In the genomic region with DNA sequence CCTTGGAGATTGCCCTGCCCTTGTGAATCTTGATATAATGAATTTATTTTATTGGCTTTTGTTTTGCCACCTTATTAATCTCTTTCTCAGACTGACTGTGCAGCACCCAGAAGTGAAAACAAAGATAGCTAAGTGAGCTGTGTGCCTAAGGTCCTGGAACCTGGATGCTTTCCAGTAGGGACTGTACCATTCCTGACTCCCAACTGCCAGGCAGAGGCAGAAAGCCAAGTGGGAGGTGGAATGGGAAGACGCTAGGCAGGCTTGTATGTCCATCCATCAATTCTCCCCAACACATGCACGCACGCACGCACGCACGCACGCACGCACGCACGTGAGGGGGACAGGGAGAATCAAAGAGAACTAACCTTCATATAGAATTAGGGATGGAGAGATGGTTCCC, we compare ENCODE assay signal across 23 mouse cellular contexts. TPM values are rescaled to one million over a fixed set of nuclear protein-coding genes. Genes with fewer than 3 reads are reported as not detected.
DNase-seq lines count a peak whose midpoint lies in the region; ATAC-seq lines count a peak whose summit lies in the region.
"Had no signal": no experiment of that assay in that cellular context is flagged by ENCODE, and none has a peak within 500 bp of the region (broad histone marks: within the 10 kb centered on the region; RNA-seq: fewer than 3 reads in every experiment).

No protein-coding gene starts in this region.

- no peak overlapping the region for H3K4me3 ChIP-seq in liver, embryonic 16.5 days (ENCODE audit: low read depth, low read length)
- H3K4me3 ChIP-seq in liver, embryonic 12.5 days, result no peak overlapping the region
- H3K4me3 ChIP-seq: embryonic facial prominence, embryonic 15.5 days; erythroblast, embryonic 14.5 days; forebrain, embryonic 10.5 days; gastrocnemius, adult 2 months; heart, embryonic 15.5 days; hindbrain, embryonic 15.5 days had no signal

- H3K4me2 ChIP-seq in liver, embryonic 16.5 days (ENCODE audit: low read depth, low read length), result no peak overlapping the region
- no peak overlapping the region for H3K4me2 ChIP-seq in liver, embryonic 12.5 days
- H3K4me2 ChIP-seq: embryonic facial prominence, embryonic 15.5 days; heart, embryonic 11.5 days; heart, embryonic 15.5 days; hindbrain, embryonic 15.5 days had no signal

- no peak overlapping the region for H3K27ac ChIP-seq in liver, embryonic 16.5 days (ENCODE audit: low read length)
- no peak overlapping the region for H3K27ac ChIP-seq in liver, embryonic 12.5 days
- H3K27ac ChIP-seq: embryonic facial prominence, embryonic 15.5 days; forebrain, embryonic 10.5 days; gastrocnemius, adult 2 months; heart, embryonic 15.5 days; hindbrain, embryonic 15.5 days had no signal

- 75% methylated on average over 10 of the region's 10 CpGs for WGBS in liver, embryonic 16.5 days (ENCODE audit: insufficient replicate concordance)
- WGBS in liver, embryonic 12.5 days (ENCODE audit: insufficient replicate concordance), result 82% methylated on average over 10 of the region's 10 CpGs

- no peaks in the 10 kb centered on the region for H3K9me3 ChIP-seq in liver, embryonic 16.5 days (replicated peaks; ENCODE audit: control insufficient read depth, low read length)
- H3K9me3 ChIP-seq in liver, embryonic 12.5 days (replicated peaks), result no peaks in the 10 kb centered on the region
- H3K9me3 ChIP-seq: embryonic facial prominence, embryonic 15.5 days; forebrain, embryonic 10.5 days; heart, embryonic 15.5 days; hindbrain, embryonic 15.5 days had no signal

- peak; percentile 43; the same call in 1 of the 2 replicates for ATAC-seq in liver, embryonic 16.5 days (ENCODE audit: low read depth)
- ATAC-seq in liver, embryonic 12.5 days, result no peak
- ATAC-seq: forebrain, embryonic 14.5 days; inflammation-experienced regulatory T-cells, adult 6 months had no signal

- H3K4me1 ChIP-seq in liver, embryonic 16.5 days (ENCODE audit: control insufficient read depth, low read depth, low read length), result peaks cover 9% of the 10 kb centered on the region
- H3K4me1 ChIP-seq in liver, embryonic 12.5 days, result no peaks in the 10 kb centered on the region
- H3K4me1 ChIP-seq: embryonic facial prominence, embryonic 15.5 days; forebrain, embryonic 10.5 days; heart, embryonic 15.5 days; hindbrain, embryonic 15.5 days had no signal

- no peaks in the 10 kb centered on the region for H3K27me3 ChIP-seq in liver, embryonic 16.5 days (ENCODE audit: control insufficient read depth, insufficient read depth, low read depth, low read length)
- H3K27me3 ChIP-seq in liver, embryonic 12.5 days (replicated peaks), result no peaks in the 10 kb centered on the region
- H3K27me3 ChIP-seq: embryonic facial prominence, embryonic 15.5 days; heart, embryonic 15.5 days; hindbrain, embryonic 15.5 days had no signal

- peak; percentile 26 for DNase-seq in adrenal gland, postnatal 10 days
- no peak for DNase-seq in adrenal gland, postnatal 14 days
- peak; percentile 25 for DNase-seq in heart, postnatal 4 days
- no peak for DNase-seq in heart, adult 11 months
- DNase-seq: cerebellum, adult 11 months; cerebellum, adult 8-10 months; embryo, embryonic 11 days; gastrocnemius, adult 2 months; gastrocnemius, postnatal 25 days; heart, postnatal 14 days had no signal

- H3K9ac ChIP-seq in liver, embryonic 16.5 days (ENCODE audit: low read depth, low read length), result no peak overlapping the region
- H3K9ac ChIP-seq in liver, embryonic 12.5 days, result no peak overlapping the region
- H3K9ac ChIP-seq: embryonic facial prominence, embryonic 15.5 days; heart, embryonic 15.5 days; hindbrain, embryonic 15.5 days had no signal

- H3K36me3 ChIP-seq in liver, embryonic 16.5 days (ENCODE audit: control insufficient read depth, insufficient read depth), result no peaks in the 10 kb centered on the region
- H3K36me3 ChIP-seq in liver, embryonic 12.5 days, result no peaks in the 10 kb centered on the region
- H3K36me3 ChIP-seq: embryonic facial prominence, embryonic 15.5 days; forebrain, embryonic 10.5 days; heart, embryonic 15.5 days; hindbrain, embryonic 15.5 days had no signal

RNA-seq across cellular contexts. Expression of a gene that starts 26.2 kb away (rescaled TPM):
- total RNA-seq in adrenal gland, postnatal 10 days (2021), result 1 to 10 TPM; 6.1 to 7.6 TPM
- 4.0 and 8.3 TPM in 2 replicates for total RNA-seq in adrenal gland, postnatal 14 days (2021)
- 1 to 10 TPM; 2.4 to 3.0 TPM for total RNA-seq in heart, postnatal 4 days (2021)
- 2.2 and 2.9 TPM in 2 replicates for polyA plus RNA-seq in liver, embryonic 16.5 days (2015; fragmentation: Nextera tagmentation; extraction: Ambion mirVana)
- 3.0 and 4.0 TPM in 2 replicates for polyA plus RNA-seq in liver, embryonic 12.5 days (2016; fragmentation: Nextera tagmentation; extraction: Ambion mirVana)
- total RNA-seq: common myeloid progenitor, adult 5-6 weeks; granulocyte monocyte progenitor cell, adult 5-6 weeks had no signal
- polyA plus RNA-seq: C2C12; inflammation-experienced regulatory T-cells, adult 6 months had no signal

Comparison
In these comparisons a context has a peak if more than half of its experiments do, and no peak if none do; other contexts are left out.
1. DNase-seq: peak in adrenal gland, postnatal 10 days (single experiment) and heart, postnatal 4 days (single experiment); none in adrenal gland, postnatal 14 days (single experiment) and heart, adult 11 months (single experiment).